Mouse (Mus musculus) T-helper 1 cell (primary cell): ENCODE measurements around the gene Rgs9.
"Not testable (repeated sequence)": the region's sequence is repeated elsewhere in the genome, so short reads cannot be mapped to it uniquely, and the experiment has no call there.

ENCODE experiments used
- in situ Hi-C: fragments of 300-600 bp; cut with MboI, MseI; formaldehyde crosslinking; loops from one replicate; pipeline ENCODE4 v1.15.1; 2025; ENCODE audit warnings: high pct_unique_total_duplicates

Gene Rgs9

DNA sequence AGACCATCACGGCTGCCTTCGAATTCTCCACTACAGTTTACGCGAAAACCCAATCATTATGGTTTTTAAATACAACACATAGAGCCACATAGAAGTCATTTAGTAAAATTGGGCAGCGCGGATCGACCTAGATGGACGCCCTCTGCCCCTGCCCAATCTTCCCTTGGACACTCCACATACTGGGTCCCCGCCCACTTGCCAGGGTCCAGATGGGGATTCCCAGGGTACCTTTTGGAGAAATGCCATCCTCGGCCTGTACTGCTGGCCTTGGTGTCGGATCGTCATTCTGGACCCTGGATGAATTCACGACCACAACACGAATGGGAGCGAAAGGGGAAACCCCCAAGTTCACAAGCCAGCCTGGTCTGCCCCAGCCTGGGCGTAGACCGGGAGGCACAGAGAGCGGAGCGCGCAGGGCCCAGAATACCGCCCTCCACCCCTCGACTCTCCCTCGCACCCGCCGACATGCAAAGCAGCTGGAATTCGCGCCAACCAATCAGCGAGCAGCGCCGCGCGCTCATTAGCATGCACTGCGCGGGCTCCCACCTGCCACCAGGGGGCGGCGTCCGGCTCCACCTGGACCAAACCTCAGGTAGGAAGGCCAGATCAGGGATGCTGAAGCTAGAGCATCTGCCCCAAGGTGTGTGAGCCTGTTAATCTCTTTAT, at the start of gene Rgs9:
Gene Rgs9 (minus strand): TSS at position 420 of the 666 bp plus-strand sequence.
- in situ Hi-C loops = loop anchor here (5.0 kb wide), 1 partner anchor 51 kb away; no protein-coding TSS in a partner anchor

DNA sequence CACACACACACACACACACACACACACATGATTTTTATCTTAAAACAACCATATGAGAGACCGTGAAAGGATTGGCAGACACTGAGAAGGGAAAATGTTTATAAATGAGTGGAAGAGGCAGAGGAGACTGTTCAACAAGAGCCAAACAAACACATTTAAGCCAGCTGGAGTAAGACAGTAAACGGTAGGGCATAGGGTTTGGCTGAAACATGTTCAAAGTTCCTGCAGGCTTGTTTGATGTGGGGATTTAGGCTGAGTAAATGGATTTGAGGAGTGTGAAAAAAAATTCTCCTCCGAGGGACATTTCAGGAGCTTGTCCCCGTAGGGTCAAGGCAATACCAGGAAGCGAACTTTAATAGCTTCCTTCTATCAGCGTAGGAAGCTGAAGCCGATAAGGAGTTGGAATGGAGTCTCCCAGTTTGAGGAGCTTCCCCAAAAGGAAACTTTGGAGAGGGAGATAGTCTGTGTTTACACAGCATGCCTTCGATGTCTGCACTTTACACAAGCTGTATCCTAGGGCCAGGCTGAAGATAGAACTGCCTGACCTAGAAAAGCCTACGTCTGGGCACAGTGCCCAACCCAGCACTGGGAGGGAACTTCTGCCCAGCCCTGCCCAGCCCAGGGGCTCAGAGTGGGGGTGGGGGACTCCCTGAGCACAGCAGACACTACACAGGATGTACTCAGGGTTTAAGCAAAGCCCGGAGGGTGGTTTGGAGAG, 49.5 kb upstream of the Rgs9 start:
- in situ Hi-C loops = no loop called here

DNA sequence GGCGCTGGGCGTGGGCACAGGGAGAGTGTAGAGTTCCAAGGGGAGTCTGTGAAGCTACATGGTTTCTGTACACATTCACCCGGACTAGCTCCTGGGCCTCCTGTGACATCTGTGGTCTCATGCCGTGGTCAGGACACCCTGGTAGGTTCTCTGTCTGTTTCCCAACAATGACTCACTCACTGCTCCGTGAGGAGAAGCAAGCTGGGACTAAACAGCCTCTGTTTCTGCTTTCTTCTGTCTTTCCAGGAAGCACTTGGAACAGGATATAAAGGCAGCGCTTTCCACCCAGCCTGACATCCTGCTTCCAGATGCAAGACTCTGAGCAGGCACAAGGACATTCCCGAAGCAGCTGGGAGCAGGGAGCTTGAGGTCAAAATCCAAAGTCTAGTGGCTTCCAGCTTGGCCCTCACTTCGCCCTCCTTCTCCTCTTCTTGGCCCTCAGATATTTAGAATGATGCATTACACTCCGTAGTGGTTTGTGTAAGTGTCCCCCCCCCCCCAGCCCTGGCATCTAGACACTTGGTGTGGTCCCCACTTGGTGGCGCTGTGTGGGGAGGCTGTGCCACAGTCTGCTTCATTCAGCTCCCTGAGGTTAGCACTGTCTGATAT, 46.2 kb upstream of the Rgs9 start:
- in situ Hi-C loops = no loop called here

DNA sequence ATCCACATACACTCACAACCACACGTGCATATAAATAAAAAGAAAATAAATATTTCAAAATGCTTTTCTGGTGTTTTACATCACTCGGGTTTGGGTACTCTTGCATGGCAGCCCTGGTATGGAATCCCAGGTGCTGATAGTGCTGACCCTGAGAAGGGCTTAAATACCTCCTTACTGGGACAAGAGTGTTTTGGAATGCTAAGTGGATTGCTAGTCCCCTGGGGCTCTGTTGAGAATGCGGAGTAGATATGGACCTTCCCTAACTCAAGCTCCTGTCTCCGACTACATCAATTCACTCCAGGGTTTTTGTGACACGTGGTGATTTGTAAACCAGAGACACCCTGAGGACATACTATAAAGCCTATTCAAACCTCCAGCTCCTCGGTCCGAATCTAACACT, 45.6 kb upstream of the Rgs9 start:
- in situ Hi-C loops = no loop called here

DNA sequence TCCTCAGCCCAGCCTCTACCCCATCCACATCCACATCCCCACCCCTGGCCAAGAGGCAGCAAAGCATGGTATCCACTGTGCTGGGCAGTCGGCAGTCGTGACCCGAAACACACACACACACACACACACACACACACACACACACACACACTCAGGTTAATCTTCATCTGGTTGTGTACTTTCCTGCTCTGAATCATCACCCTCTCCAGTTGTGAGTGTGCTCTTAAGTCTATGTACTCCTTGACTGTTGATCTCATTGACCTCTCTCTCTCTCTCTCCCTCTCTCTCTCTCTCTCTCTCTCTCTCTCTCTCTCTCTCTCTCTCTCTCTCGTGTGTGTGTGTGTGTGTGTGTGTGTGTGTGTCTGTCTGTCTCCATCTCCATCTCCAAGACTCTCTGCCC, 44.7 kb upstream of the Rgs9 start:
- in situ Hi-C loops = not testable (repeated sequence)

DNA sequence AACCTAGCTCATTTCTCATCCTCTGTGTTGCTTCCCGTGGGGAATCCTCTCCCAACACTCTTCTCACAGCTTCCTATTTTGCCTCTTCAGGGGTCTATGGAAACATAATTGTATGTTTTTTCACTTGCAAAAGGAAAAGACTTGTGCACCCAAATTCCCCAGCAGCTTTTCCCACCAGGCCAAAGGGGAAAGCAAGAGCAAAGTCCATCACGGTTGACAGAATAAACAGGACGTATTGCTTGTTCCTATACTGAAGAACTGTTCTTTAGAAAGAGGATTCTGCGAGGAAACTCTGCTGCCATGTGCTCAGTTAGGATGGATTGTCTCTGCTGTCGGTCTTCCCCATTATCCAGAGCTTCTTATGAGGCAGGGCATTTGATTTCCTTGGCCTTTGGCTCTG, 42.6 kb upstream of the Rgs9 start:
- in situ Hi-C loops = no loop called here

DNA sequence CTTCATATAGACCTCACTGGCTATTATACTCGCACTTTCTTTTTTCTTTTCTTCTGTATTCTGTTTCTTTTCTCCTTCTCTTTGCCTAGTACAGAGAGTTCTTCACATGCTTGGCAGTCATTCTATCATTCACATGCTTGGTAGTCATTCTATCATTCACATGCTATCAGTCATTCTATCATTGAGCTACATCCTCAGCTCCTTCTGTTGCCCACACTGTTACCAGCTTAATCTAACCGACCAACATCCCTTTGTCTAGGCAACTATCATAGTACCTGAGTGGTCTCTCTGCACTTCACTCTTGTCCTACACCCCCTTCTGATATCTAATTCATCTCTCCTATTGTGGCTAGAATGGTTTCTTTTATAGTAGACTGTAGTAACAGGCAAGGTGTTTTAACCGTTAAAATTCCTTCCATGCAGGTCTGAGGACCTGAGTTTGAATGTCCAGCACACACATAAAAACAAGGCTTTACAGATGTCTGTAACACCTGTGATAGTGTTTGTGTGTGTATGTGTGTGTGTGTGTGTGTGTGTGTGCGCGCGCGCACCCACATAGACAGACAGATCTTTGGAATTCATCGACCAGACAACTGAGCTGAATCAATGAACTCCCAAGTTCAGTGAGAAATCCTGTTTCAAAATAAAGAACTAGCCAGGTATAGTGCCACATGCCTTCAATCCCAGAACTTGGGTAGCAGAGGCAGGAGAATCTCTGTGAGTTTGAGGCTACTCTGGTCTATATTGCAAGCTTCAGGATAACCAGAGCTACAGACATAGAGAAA, 41.4 kb upstream of the Rgs9 start:
- in situ Hi-C loops = no loop called here

DNA sequence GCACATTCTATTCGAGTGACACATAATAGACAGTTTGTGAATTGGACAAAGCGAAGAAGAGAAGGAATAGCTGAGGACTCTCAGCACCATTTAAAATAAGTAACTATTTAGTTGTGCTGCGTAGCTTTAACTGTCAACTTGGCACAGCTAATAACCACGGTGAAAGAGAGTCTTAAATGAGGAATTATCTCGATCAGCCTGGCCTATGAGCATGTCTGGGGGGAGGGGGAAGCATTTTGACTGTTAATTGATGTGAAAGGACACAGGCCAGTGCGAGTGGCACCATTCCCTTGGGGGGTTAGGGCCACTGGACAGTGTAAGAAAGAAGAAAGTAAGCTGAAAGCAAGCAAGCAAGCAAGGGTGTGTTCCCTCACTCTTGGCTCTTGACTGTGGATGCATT, 38.0 kb upstream of the Rgs9 start:
- in situ Hi-C loops = no loop called here

DNA sequence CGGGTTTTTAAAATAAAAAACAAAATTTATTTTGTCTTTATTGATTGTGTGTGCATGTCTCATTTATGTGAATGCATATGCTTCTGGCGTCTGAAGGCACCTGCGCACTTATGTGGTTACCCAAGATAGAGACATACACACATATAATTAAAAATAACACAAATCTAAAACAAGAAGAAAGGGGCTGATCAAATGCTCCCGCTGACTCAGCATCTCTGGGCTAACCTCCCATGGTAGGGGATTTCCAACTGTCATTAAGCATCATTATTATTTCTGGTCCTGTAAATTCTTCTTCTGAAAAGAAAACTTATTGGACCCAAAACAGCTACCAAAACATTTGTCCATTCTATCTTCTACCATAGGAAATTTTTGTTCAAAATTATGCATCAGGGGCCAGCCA, 36.8 kb upstream of the Rgs9 start:
- in situ Hi-C loops = no loop called here

DNA sequence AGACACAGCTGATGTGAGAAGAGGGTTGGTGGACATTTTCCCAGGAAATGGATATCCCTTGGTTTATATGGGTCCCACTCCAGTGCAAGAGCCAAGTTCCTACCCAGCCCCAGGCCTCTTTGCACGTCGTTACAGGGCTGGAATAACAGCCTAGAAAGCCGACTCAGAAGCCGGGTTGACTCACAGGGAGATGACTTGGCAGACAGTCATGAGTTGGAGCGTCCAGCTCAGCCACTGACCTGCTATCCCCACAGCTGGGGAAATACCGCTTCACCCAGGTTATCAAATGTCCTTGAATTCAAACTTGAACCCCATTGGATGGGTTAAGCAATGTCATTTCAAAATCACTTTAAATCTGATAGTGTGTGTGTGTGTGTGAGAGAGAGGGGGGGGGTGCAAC, 34.8 kb upstream of the Rgs9 start:
- in situ Hi-C loops = no loop called here

DNA sequence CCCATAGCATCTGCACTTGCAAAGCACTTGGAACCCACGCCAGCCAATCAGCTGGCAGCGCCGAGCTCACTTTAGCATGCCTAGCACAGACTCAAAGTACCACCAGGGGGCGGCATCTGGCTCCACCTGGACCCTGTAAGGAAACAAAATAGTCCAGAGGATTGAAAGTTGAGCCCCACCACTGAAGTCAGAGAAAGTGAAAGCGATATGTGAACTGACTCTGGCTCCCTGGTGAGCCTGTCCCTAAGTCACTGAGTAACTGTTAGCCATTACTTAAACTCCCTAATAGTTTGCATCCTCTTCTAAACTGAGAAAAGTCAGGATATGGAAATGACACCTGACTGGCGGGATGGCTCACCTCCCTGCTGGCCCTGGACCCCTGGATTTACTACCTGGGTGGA, 33.5 kb upstream of the Rgs9 start:
- in situ Hi-C loops = no loop called here

DNA sequence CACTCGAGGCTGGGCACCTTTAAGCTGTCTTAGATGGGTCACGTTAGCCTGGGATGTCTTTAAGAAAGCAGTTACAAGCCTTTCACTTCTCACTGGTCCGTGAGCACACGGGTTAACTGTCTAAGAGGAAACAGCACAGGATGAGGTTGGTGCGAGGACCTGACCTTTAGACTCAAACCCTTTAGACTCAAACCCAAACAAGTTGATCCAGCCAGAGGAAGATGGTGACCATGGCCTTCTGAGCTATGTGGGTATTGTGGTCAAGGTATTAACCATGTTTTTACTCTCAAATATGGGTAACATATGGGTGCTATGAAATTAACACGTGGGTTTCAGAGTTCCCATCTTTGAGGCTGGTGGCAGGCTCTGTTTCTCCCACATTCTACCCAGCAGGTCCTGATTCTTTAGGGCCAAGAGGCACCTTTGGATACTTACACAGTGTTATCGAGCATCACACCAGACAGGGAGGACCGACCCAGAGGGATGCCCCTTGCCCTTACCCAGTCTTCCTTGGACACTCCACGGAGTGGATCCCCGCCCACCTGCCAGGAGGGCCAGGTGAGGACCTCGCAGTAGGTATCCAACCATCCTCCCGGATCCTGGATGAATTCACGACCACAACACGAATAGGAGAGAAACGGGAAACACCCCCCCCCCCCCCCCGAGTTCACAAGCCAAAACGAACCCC, 32.9 kb upstream of the Rgs9 start:
- in situ Hi-C loops = no loop called here

DNA sequence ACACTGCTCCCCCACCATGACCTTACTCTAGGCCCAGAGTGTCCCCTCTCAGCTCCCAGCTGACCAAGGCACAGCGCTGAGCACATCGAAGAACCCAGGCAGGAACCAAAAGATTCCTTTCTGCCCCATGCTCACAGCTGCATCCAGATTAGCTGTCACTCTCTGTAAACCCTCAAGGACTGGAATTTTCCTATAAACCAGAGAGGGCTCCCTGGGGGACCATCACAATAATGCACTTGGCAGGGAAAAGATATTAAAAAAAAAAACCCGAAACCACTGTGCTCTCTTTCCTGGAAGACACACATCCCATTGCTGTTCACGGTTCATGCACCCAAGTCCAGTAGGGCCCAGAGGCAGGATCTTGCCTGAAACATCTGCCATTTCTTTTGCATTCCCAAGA, 31.4 kb upstream of the Rgs9 start:
- in situ Hi-C loops = no loop called here

DNA sequence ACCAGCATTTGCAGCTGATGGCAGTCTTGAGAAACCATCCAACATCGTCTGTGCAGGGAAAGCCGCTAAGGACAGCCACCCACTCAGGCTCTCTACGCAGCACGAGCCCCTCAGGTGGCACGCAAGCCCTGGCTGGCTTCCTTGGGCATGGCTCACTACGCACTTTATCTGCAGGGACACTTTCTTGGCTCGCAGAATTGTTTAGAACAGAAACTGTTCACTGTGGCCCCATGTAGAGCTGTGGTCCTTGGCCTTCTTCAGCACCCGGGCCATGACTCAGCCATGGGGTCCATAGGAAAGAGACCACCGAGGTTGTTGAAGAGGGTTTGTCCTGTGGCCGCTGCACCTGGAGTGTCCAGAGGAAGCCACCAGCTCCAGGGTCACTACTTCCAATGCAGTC, 30.0 kb upstream of the Rgs9 start:
- in situ Hi-C loops = no loop called here

DNA sequence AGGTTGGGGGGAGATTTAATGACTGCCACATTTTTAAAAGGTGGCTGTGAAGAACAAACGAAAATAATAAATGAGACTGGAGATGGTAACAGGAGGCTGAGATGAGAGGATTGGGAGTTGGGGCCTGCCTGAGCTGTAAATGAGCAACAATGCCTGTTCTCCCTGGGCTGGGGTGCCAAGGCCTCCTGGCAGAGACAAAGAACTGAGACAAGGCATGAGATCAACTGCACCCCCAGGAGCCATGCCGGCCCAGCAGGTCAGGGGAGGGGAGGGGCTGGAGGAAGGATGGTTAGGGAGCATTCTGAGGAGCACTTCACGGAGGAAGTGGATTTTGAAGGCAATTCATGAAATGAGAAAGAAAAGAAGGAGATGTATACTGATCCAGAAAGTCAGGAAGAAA, 29.5 kb upstream of the Rgs9 start:
- in situ Hi-C loops = no loop called here

DNA sequence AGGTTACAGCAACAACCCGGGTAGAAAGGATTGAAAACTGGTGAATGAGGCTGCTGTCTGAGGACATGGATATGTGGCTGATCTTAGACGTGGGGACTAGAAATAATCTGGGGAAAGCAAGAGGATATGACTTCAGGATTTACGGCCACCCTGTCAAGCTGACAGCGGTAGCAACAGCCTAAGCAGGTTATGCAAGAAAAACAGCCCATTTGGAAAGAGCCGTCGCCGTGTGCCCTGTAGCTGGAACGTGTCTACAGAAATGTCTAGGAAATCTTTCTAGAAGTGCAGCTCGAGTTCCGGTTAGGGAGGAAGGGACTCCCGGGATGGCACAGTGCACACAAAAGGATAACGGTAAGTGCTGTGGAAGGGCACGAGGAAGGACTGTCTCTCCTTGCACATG, 28.3 kb upstream of the Rgs9 start:
- in situ Hi-C loops = no loop called here

DNA sequence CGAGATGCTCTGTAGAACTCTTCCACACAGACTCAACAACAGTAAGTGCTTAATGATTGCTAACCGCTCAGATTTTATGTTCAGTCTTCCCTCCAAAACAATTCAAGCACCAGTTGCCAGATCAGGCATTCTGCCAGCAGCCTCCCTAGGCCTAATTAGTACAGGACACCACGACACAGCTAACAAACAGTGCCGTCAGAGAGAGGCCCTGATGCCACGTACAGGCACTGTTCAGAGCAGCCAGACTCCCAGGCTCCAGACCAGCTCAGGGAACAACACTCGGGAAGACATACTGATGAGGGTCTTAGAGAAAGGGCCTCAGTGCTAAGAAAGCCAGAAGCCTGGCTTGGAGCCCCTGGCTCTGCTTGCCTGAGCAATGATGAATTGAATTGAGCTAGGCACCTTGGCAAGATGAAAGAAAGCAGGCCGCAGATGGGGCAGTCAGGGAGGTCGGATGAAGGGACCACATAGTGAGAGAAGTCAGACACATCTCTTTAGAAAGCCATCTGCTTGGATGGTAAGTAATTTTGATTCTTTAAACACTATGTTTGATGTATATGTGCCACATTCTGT, 22.5 kb upstream of the Rgs9 start:
- in situ Hi-C loops = loop anchor here (25.0 kb wide), 1 partner anchor 542 kb away; no protein-coding TSS in a partner anchor

DNA sequence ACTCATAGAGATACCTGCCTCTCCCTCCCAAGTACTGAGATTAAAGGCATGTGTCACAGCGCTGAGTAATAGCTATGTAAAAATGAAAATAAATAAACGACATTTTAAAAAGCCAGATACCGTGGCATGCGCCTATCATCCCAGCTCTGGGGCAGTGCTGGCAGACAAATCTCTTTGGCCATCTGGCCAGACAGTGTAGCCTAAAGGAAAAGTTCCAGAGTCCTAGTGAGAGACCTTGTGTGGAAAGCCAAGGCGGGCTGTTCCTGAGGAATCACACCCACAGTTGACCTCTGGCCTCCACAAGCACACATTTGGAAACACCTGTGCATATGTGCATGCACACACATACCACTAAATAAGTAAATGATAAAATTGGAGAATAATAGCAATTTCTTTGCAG, 22.0 kb upstream of the Rgs9 start:
- in situ Hi-C loops = loop anchor here (5.0 to 25.0 kb wide), 2 partner anchors 122 to 542 kb away; no protein-coding TSS in a partner anchor

DNA sequence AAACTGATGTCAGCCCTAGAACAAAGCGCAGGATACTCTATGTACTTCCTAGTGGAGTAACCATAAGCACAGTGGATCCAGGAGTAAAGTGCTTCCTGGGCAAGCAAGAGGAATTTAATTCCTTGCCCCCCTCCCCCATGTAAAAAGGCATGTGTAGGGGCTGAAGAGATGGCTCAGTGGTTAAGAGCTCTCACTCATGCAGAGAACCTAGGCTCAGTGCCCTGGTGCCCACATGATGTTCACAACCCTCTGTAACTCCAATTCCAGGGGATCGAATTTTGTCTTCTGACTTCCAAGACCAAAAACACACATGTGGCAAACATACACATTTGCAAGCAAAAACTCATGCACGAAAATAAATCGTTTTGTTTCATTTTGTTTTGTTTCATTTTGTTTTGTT, 21.5 kb upstream of the Rgs9 start:
- in situ Hi-C loops = loop anchor here (5.0 to 25.0 kb wide), 2 partner anchors 123 to 543 kb away; no protein-coding TSS in a partner anchor

DNA sequence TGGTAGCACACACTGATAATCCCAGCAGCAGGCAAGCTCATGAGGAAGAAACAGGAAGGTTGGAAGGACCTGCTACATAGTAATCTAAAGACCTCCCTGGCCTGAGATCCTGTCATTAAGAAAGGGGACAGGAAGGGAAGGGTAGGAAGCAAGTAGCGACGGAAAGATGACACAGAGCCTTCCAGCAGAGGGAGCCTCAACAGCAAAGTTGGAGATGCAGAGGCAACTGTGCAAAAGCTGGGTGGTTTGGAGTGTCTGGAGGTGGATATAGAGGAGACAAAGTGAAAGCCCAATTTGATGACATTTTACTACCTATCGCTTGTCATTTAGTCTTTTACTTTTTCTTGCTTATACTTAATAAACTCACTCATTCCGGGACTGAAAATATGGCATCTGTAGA, 19.0 kb upstream of the Rgs9 start:
- in situ Hi-C loops = loop anchor here (5.0 to 25.0 kb wide), 2 partner anchors 125 to 545 kb away; no protein-coding TSS in a partner anchor
